Mouse (Mus musculus) layer of hippocampus, postnatal 25 days (tissue): ENCODE measurements at regions not wholly inside any gene's neighbourhood (a gene's known extent, or its start where the extent isn't known, plus 50 kb on each side); places are given as distances from the start of the nearest gene placed in this dataset.

Source experiments
- DNase-seq, 2 experiments: peaks; one replicate each; pipeline ENCODE4 v3.0.0; 2022; ENCODE audit warnings: mixed read lengths in 2 of 2, low spot score in 1 of 2; ENCODE audit errors: extremely low spot score in 1 of 2

- peak; percentile 55 to 83 for DNase-seq
Measured at GRCm38 (mm10) chrX:6261469-6261868, 59.1 kb downstream of the Bmp15 start.

DNA sequence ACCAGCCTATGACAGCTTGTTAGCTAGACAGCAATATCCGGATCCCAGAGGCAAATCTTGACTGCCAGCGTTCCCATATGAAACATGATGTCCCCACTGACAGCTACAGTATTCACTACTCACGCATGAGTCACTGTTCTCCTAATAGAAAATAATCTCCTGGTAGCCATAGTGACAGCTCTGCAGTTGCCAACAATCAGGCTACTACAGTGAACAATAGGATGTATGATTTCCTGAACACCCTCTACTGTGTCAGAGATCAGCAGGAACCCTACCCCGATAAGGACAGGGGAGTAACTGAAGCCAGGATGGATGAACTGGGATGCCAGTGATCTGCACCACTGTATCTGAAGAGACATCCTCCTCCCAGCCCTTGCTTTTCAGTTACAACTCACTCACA, 62.0 kb downstream of the Bmp15 start:
- DNase-seq, result no peak

DNA sequence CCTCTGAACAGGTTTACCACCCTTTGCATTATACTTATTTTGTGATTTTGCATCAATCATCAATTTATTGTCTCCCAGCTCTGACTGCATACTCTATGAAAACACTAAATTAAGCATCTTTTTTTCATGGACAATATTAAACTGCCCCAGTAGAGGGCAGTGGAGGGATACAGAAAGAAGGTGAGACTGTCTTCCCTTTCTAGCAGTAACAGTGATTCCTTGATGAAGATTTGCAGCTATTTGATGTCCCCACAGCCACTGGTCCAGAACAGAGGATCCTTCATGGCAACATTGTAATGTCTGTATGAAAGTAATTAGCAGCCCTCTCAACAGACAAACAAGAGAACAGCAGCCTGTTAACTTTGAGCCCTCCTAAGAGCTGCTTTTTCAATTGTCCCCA, 66.5 kb downstream of the Bmp15 start:
- no peak for DNase-seq

DNA sequence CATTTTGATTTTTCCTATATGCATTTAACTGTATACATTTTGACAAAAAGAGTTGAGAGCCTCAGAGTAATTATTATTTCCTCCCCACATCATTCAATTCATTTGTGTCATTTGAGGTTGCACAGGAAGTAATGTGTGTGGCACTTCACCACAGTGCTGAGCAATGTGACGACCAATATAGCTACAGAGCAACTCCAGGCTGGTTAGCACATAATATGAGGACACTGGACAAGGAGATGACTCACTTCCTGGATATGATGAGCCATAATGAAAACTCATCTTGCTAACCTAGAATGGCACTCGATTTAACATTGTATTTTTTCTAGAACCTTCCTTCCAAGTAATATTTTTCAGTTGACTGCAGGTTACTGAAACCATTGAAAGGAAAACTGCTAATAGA, 67.6 kb downstream of the Bmp15 start:
- DNase-seq, result no peak
